Mouse (Mus musculus) stomach, embryonic 14.5 days (tissue): Measurements from ENCODE around the gene Tspoap1. TPM values are rescaled to one million over a fixed set of nuclear protein-coding genes. Genes with fewer than 3 reads are reported as not detected.

ENCODE experiments used
- ATAC-seq: fragments of 200-750 bp; cut with Nextera tagmentation; 2 replicates; pipeline ENCODE4 v1.8.0; 2017; ENCODE audit warnings: low read depth, moderate TSS enrichment; ENCODE audit not compliant: insufficient number of reproducible peaks, insufficient read depth, low FRiP score
- H3K27ac ChIP-seq: fragments of 300-500 bp; sonication (generic); 2 replicates; pipeline ENCODE4 v1.5.1; 2014; ENCODE audit warnings: mild to moderate bottlenecking, low read length, moderate library complexity, mixed read lengths
- H3K27me3 ChIP-seq: fragments of 300-500 bp; sonication (generic); 2 replicates; pipeline ENCODE4 v1.6.1; 2014; ENCODE audit warnings: low read length, control low read depth, mixed read lengths; ENCODE audit not compliant: control insufficient read depth, insufficient read depth
- H3K36me3 ChIP-seq: fragments of 300-500 bp; sonication (generic); 2 replicates; pipeline ENCODE4 v1.6.1; 2014; ENCODE audit warnings: mild to moderate bottlenecking, control low read depth, low read length, moderate library complexity, mixed read lengths; ENCODE audit not compliant: control insufficient read depth, insufficient read depth
- H3K4me1 ChIP-seq: fragments of 300-500 bp; sonication (generic); 2 replicates; pipeline ENCODE4 v1.6.1; 2014; ENCODE audit warnings: low read length, control low read depth, mixed read lengths; ENCODE audit not compliant: control insufficient read depth, insufficient read depth
- H3K4me2 ChIP-seq: fragments of 300-500 bp; sonication (generic); replicated peaks from 2 replicates; pipeline ENCODE4 v1.6.1; 2014; ENCODE audit warnings: low read depth, low read length, control low read depth
- H3K4me3 ChIP-seq: fragments of 300-500 bp; sonication (generic); 2 replicates; pipeline ENCODE4 v1.5.1; 2014; ENCODE audit warnings: low read depth, low read length, control low read depth
- H3K9ac ChIP-seq: fragments of 300-500 bp; sonication (generic); replicated peaks from 2 replicates; pipeline ENCODE4 v1.6.1; 2014; ENCODE audit warnings: low read depth, mild to moderate bottlenecking, control low read depth, low read length, moderate library complexity, mixed read lengths
- H3K9me3 ChIP-seq: fragments of 300-500 bp; sonication (generic); 2 replicates; pipeline ENCODE4 v1.6.1; 2016; ENCODE audit warnings: low read depth, low read length, control low read depth; ENCODE audit not compliant: control insufficient read depth
- WGBS: fragments of 180-500 bp; shearing (Covaris S2); extraction: QIAGEN DNeasy Blood & Tissue Kit; methylation state at CpG from one replicate; pipeline ENCODE4 v1.1.7; 2014; 5-methylcytosine and 5-hydroxymethylcytosine counted together
- polyA plus RNA-seq: library from polyadenylated mRNA; unstranded; fragments of >200 nt; fragmentation: Nextera tagmentation; extraction: Ambion mirVana; gene quantifications from 2 replicates; pipeline ENCODE4 v1.2.1, GENCODE M21; 2014

The Tspoap1 gene
- polyA plus RNA-seq, 1 experiment from 2014 or later, result 3.1 TPM

DNA sequence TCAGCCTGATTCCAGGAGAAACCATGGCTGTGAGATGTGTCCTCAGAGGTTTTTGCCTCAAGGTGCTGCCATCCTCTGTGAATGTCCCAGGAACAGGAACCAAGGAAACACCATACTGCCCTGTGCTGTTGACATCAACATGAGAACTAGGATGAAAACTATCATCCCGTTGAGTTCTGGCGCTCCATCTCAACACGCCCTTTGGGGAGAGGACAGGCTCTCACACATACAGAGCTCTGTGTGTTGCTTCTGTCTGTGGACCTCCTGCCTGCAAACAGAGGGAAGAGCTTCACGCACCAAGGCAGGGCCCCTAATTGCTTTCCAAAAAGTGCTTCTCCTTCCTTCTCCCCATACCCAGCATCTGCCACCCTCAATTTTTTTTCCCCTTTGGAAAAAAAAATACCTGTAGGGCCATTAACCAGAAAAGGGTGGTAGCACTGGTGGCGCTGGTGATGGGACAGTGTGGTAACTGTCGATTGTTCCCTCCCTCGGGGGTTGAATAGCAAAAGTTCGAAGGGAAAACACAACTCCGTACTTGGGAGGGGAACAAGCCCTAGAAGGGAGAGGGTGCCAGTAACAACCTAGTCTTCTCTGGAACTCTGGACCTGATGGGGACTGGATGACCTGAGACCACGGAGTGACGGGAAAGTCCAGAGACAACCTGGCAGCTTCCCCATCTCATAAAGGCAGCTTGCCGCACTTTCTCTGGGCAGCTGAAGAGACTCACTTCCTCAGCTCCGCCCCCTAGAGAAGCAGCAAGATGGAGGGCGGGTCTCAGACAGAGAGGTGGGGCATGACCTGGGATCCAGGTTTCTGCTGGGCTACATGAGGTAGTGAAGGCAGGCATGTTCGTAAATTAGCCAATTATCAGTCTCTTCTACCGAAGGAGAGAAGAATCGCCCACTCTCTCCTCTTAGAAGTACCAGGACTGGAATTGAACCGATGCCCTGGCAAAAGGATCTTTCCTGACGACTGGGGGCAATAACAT is 11.9 kb upstream of the Tspoap1 start:
- Histone ChIP-seq H3K36me3 (peaks cover 14% of the 10 kb centered on the region; the same call in 1 of the 2 replicates), H3K27ac (peak overlapping the region; percentile 71), H3K27me3 (no peaks in the 10 kb centered on the region), H3K4me1 (0 out of 2 replicates have a peak, but pooled peaks cover 3% of the 10 kb centered on the region), H3K9me3 (no peaks in the 10 kb centered on the region), H3K4me3 (no peak overlapping the region), H3K9ac (no peak overlapping the region), H3K4me2 (peak overlapping the region; percentile 10; the same call in 1 of the 2 replicates)
- 32% methylated on average over 19 of the region's 19 CpGs for WGBS
- ATAC-seq, result peak; percentile 59; the same call in 1 of the 2 replicates

GRCm38 (mm10) chr11:87749192-87750042 is 10.9 kb upstream of the Tspoap1 start:
- Histone ChIP-seq H3K4me3 (no peak overlapping the region), H3K9me3 (no peaks in the 10 kb centered on the region), H3K9ac (no peak overlapping the region), H3K27me3 (no peaks in the 10 kb centered on the region), H3K27ac (peak overlapping the region; percentile 71), H3K4me2 (peak overlapping the region; percentile 10; the same call in 1 of the 2 replicates), H3K36me3 (peaks cover 8% of the 10 kb centered on the region; the same call in 1 of the 2 replicates), H3K4me1 (0 out of 2 replicates have a peak, but pooled peaks cover 3% of the 10 kb centered on the region)
- WGBS, result 36% methylated on average over 18 of the region's 18 CpGs
- ATAC-seq, result peak; percentile 78; the same call in 1 of the 2 replicates

- ATAC-seq, result peak; percentile 64; the same call in 1 of the 2 replicates
- H3K9ac ChIP-seq, result no peak overlapping the region
- peaks cover 2% of the 10 kb centered on the region; the same call in 1 of the 2 replicates for H3K36me3 ChIP-seq
- no peaks in the 10 kb centered on the region for H3K9me3 ChIP-seq
- no peak overlapping the region for H3K4me2 ChIP-seq
- H3K27me3 ChIP-seq, result no peaks in the 10 kb centered on the region
- WGBS, result 76% methylated on average over 11 of the region's 11 CpGs
- H3K4me1 ChIP-seq, result 0 out of 2 replicates have a peak, but pooled peaks cover 3% of the 10 kb centered on the region
- H3K27ac ChIP-seq, result 0 out of 2 replicates have a peak overlapping the region, but pooled peaks have one; percentile 33
- no peak overlapping the region for H3K4me3 ChIP-seq
Measured at GRCm38 (mm10) chr11:87750043-87750421, 10.3 kb upstream of the Tspoap1 start.

GRCm38 (mm10) chr11:87750521-87750920 is 9.8 kb upstream of the Tspoap1 start:
- Histone ChIP-seq H3K4me1 (0 out of 2 replicates have a peak, but pooled peaks cover 3% of the 10 kb centered on the region), H3K27me3 (no peaks in the 10 kb centered on the region), H3K4me2 (no peak overlapping the region), H3K9me3 (no peaks in the 10 kb centered on the region), H3K9ac (no peak overlapping the region), H3K36me3 (no peaks in the 10 kb centered on the region), H3K27ac (no peak overlapping the region), H3K4me3 (no peak overlapping the region)
- no peak for ATAC-seq
- 79% methylated on average over 3 of the region's 3 CpGs for WGBS

DNA sequence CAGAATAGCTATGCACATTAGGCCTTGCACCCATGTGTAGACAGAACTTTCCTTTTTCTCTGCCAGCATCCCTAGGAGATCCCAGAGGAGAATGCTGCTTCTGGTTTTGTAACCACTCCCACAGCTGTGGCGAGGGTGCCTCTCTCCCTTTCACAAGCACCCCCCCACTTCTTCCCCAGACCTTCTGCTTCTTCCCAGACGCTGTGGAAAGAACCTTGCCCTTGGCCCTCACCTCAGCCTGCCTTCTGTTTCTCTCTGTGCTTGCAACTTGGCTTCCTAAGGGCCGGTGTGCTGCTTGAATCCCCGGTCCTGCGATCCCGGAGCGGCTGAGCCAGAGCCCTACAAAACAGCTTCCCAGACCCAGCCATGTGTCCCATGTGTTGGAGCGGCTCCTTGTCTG is 9.3 kb upstream of the Tspoap1 start:
- no peak overlapping the region; the same call in 1 of the 2 replicates for H3K27ac ChIP-seq
- 76% methylated on average over 8 of the region's 8 CpGs for WGBS
- no peaks in the 10 kb centered on the region for H3K9me3 ChIP-seq
- H3K4me1 ChIP-seq, result 0 out of 2 replicates have a peak, but pooled peaks cover 3% of the 10 kb centered on the region
- H3K4me2 ChIP-seq, result no peak overlapping the region
- no peaks in the 10 kb centered on the region for H3K27me3 ChIP-seq
- no peak overlapping the region for H3K4me3 ChIP-seq
- no peak for ATAC-seq
- H3K36me3 ChIP-seq, result no peaks in the 10 kb centered on the region
- H3K9ac ChIP-seq, result no peak overlapping the region

GRCm38 (mm10) chr11:87751491-87751966 is 8.8 kb upstream of the Tspoap1 start:
- H3K9ac ChIP-seq, result no peak overlapping the region
- WGBS, result 57% methylated on average over 4 of the region's 4 CpGs
- no peaks in the 10 kb centered on the region for H3K36me3 ChIP-seq
- no peaks in the 10 kb centered on the region for H3K9me3 ChIP-seq
- 0 out of 2 replicates have a peak, but pooled peaks cover 3% of the 10 kb centered on the region for H3K4me1 ChIP-seq
- H3K27ac ChIP-seq, result no peak overlapping the region; the same call in 1 of the 2 replicates
- no peaks in the 10 kb centered on the region for H3K27me3 ChIP-seq
- no peak overlapping the region for H3K4me3 ChIP-seq
- H3K4me2 ChIP-seq, result no peak overlapping the region
- ATAC-seq, result no peak

DNA sequence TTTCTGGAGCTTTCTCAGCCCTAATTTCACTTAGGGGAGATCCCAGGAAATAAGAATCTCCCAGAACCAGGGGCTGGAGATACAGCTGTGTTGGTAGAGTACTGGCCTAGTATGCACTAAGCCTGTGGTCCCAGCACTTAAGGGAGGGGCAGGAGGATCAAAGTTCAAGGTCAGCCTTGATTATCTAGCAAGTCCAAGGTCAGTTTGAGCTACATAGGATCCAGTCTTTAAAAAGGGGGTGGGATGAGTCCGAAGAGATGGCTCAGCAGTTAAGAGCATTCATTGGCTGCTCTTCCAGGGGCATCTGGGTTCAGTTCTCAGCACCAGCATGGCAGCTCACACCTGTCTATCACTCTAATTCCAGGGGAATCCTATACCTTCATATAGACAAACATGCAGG is 8.0 kb upstream of the Tspoap1 start:
- no peak overlapping the region for H3K4me3 ChIP-seq
- 0 out of 2 replicates have a peak, but pooled peaks cover 3% of the 10 kb centered on the region for H3K4me1 ChIP-seq
- no peak overlapping the region for H3K9ac ChIP-seq
- H3K27ac ChIP-seq, result no peak overlapping the region
- H3K27me3 ChIP-seq, result no peaks in the 10 kb centered on the region
- no peak for ATAC-seq
- 93% methylated on average over 1 of the region's 1 CpGs for WGBS
- no peak overlapping the region for H3K4me2 ChIP-seq
- H3K36me3 ChIP-seq, result no peaks in the 10 kb centered on the region
- H3K9me3 ChIP-seq, result no peaks in the 10 kb centered on the region

- no peaks in the 10 kb centered on the region for H3K27me3 ChIP-seq
- no peak overlapping the region for H3K9ac ChIP-seq
- no peak overlapping the region for H3K27ac ChIP-seq
- 83% methylated on average over 8 of the region's 8 CpGs for WGBS
- no peaks in the 10 kb centered on the region for H3K9me3 ChIP-seq
- no peak for ATAC-seq
- H3K4me2 ChIP-seq, result no peak overlapping the region
- no peak overlapping the region for H3K4me3 ChIP-seq
- H3K36me3 ChIP-seq, result no peaks in the 10 kb centered on the region
- 0 out of 2 replicates have a peak, but pooled peaks cover 3% of the 10 kb centered on the region for H3K4me1 ChIP-seq
Measured at GRCm38 (mm10) chr11:87753255-87753654, 7.1 kb upstream of the Tspoap1 start.
